Mouse (Mus musculus): ENCODE measurements around the gene Cfap298. TPM values are rescaled to one million over a fixed set of nuclear protein-coding genes. Genes with fewer than 3 reads are reported as not detected.

Cfap298 gene
- total and polyA plus RNA-seq, 3 experiments, result 68.5 to 117 TPM; not detected in 1

- Histone ChIP-seq H3K36me3 (ENCODE audit: control insufficient read depth in 1 of 2, insufficient read depth in 2 of 2, low read length in 2 of 2) (peaks cover 0 to 7% of the 10 kb centered on the region in 2 experiments; a peak in 2 of 4 replicates), H3K4me3 (ENCODE audit: control insufficient read depth in 1 of 2, insufficient read depth in 1 of 2, low read depth in 2 of 2, low read length in 2 of 2) (peak overlapping the region; percentile 66 to 99), H3K27me3 (ENCODE audit: control insufficient read depth in 1 of 2, insufficient read depth in 2 of 2, low read length in 2 of 2) (no peaks in the 10 kb centered on the region), H3K4me1 (ENCODE audit: control insufficient read depth in 1 of 2, insufficient read depth in 2 of 2, low read length in 2 of 2) (peaks cover 0 to 4% of the 10 kb centered on the region in 2 experiments; a peak in 2 of 4 replicates), H3K27ac (ENCODE audit: control insufficient read depth, low read depth, low read length) (peak overlapping the region; percentile 32), H3K79me2 (ENCODE audit: control insufficient read depth, insufficient read depth, low read length, poor library complexity) (peaks cover 6% of the 10 kb centered on the region), H3K9me3 (replicated peaks; ENCODE audit: insufficient read depth, low read length) (no peaks in the 10 kb centered on the region), H3K9ac (ENCODE audit: control insufficient read depth, low read depth, low read length, poor library complexity, severe bottlenecking) (peak overlapping the region; percentile 78)
- TF ChIP-seq MAFK (IDR thresholded peaks at IDR 0.05; ENCODE audit: borderline replicate concordance, low read depth, low read length), result no peak
- no peak for TF ChIP-seq MAZ (IDR thresholded peaks at IDR 0.05; ENCODE audit: low read depth, low read length)
- no peak for TF ChIP-seq ETS1 (IDR thresholded peaks at IDR 0.05; ENCODE audit: low read depth, low read length)
- no peak for TF ChIP-seq TBP (IDR thresholded peaks at IDR 0.05; ENCODE audit: low read depth, low read length)
- no peak for TF ChIP-seq MEF2A (IDR thresholded peaks at IDR 0.05; ENCODE audit: extremely low read depth, insufficient replicate concordance, low read depth, low read length, poor library complexity, severe bottlenecking)
- TF ChIP-seq CTCF (IDR thresholded peaks at IDR 0.05 in 2 of 3, conservative IDR thresholded peaks at IDR 0.05 in 1 of 3; ENCODE audit: control insufficient read depth in 1 of 3, insufficient read depth in 1 of 3, low read depth in 2 of 3, low read length in 3 of 3, poor library complexity in 1 of 3, severe bottlenecking in 1 of 3), result no peak
- no peak for TF ChIP-seq MYC (IDR thresholded peaks at IDR 0.05; ENCODE audit: low read depth, low read length)
- TF ChIP-seq GABPA (IDR thresholded peaks at IDR 0.05; ENCODE audit: low read depth, low read length), result no peak
- TF ChIP-seq MYB (IDR thresholded peaks at IDR 0.05; ENCODE audit: low read depth, low read length), result no peak
- TF ChIP-seq ZC3H11A (IDR thresholded peaks at IDR 0.05; ENCODE audit: low read depth, low read length), result no peak
- no peak for TF ChIP-seq NELFE (IDR thresholded peaks at IDR 0.05; ENCODE audit: low read depth, low read length)
- TF ChIP-seq SMC3 (IDR thresholded peaks at IDR 0.05; ENCODE audit: low read depth, low read length), result no peak
- TF ChIP-seq USF1 (IDR thresholded peaks at IDR 0.05; ENCODE audit: low read depth, low read length), result no peak
- no peak for TF ChIP-seq NRF1 (IDR thresholded peaks at IDR 0.05; ENCODE audit: insufficient read depth, low read depth, low read length, poor library complexity, severe bottlenecking)
- peak; percentile 78 for DNase-seq (ENCODE audit: low read depth, low spot score)
Measured at GRCm38 (mm10) chr16:90934193-90934686, 674 bp downstream of the Cfap298 start.

GRCm38 (mm10) chr16:90933534-90934176, 1.3 kb downstream of the Cfap298 start:
- H3K9ac ChIP-seq (ENCODE audit: control insufficient read depth, low read depth, low read length, poor library complexity, severe bottlenecking), result peak overlapping the region; percentile 78
- H3K9me3 ChIP-seq (replicated peaks; ENCODE audit: insufficient read depth, low read length), result no peaks in the 10 kb centered on the region
- H3K36me3 ChIP-seq (ENCODE audit: control insufficient read depth in 1 of 2, insufficient read depth in 2 of 2, low read length in 2 of 2), result peaks cover 0 to 7% of the 10 kb centered on the region in 2 experiments; a peak in 3 of 4 replicates
- H3K27me3 ChIP-seq (ENCODE audit: control insufficient read depth in 1 of 2, insufficient read depth in 2 of 2, low read length in 2 of 2), result no peaks in the 10 kb centered on the region
- TF ChIP-seq SIN3A (IDR thresholded peaks at IDR 0.05; ENCODE audit: low read length) (no peak; the same call in 1 of the 2 replicates), ZNF384 (IDR thresholded peaks at IDR 0.05; ENCODE audit: low read depth, low read length) (peak; percentile 66), EP300 (IDR thresholded peaks at IDR 0.05; ENCODE audit: low read depth in 1 of 2, low read length in 2 of 2) (no peak), ZMIZ1 (IDR thresholded peaks at IDR 0.05; ENCODE audit: low read depth, low read length) (no peak), POLR2AphosphoS2 (IDR thresholded peaks at IDR 0.05; ENCODE audit: low read length) (no peak), TCF12 (IDR thresholded peaks at IDR 0.05; ENCODE audit: low read depth, low read length) (no peak), UBTF (IDR thresholded peaks at IDR 0.05; ENCODE audit: borderline replicate concordance, insufficient read depth, low read depth, low read length) (no peak), MYC (IDR thresholded peaks at IDR 0.05; ENCODE audit: low read depth, low read length) (no peak)
- peaks cover 6% of the 10 kb centered on the region for H3K79me2 ChIP-seq (ENCODE audit: control insufficient read depth, insufficient read depth, low read length, poor library complexity)
- DNase-seq (ENCODE audit: low read depth, low spot score), result peak; percentile 22
- no peak overlapping the region for H3K27ac ChIP-seq (ENCODE audit: control insufficient read depth, low read depth, low read length)
- H3K4me3 ChIP-seq (ENCODE audit: control insufficient read depth in 1 of 2, insufficient read depth in 1 of 2, low read depth in 2 of 2, low read length in 2 of 2), result peak overlapping the region; percentile 66 to 99
- peaks cover 0 to 4% of the 10 kb centered on the region in 2 experiments; a peak in 2 of 4 replicates for H3K4me1 ChIP-seq (ENCODE audit: control insufficient read depth in 1 of 2, insufficient read depth in 2 of 2, low read length in 2 of 2)

Measured in MEL (cell line).